Mouse (Mus musculus) liver, embryonic 14.5 days (tissue): Measurements from ENCODE around the gene Kcnab2.

Experiments
- CTCF ChIP-seq: IDR thresholded peaks from 2 replicates; pipeline ENCODE4 v1.5.1; 2016; ENCODE audit warnings: antibody characterized with exemption, low read depth, control low read depth
- EP300 ChIP-seq: IDR thresholded peaks from 2 replicates; pipeline ENCODE4 v1.6.1; 2016; ENCODE audit warnings: antibody characterized with exemption, low read depth

- no peak for TF ChIP-seq CTCF
- no peak for TF ChIP-seq EP300
Measured at GRCm38 (mm10) chr4:152353886-152354637, 123.6 kb downstream of the Kcnab2 start.
